Mouse (Mus musculus) intestine, embryonic 16.5 days (tissue): Measurements from ENCODE around the gene Selenof. TPM values are rescaled to one million over a fixed set of nuclear protein-coding genes. Genes with fewer than 3 reads are reported as not detected.

Experiments used
- ATAC-seq: fragments of 200-750 bp; cut with Nextera tagmentation; 2 replicates; pipeline ENCODE4 v1.8.0; 2017; ENCODE audit warnings: moderate TSS enrichment, moderate library complexity
- H3K27ac ChIP-seq: fragments of 300-500 bp; sonication (generic); 2 replicates; pipeline ENCODE4 v1.5.1; 2014; ENCODE audit warnings: mild to moderate bottlenecking, low read length
- H3K27me3 ChIP-seq: fragments of 300-500 bp; sonication (generic); replicated peaks from 2 replicates; pipeline ENCODE4 v1.6.1; 2014; ENCODE audit warnings: low read length, control low read depth, mixed read lengths; ENCODE audit not compliant: control insufficient read depth, insufficient read depth
- H3K36me3 ChIP-seq: fragments of 300-500 bp; sonication (generic); 2 replicates; pipeline ENCODE4 v1.6.1; 2014; ENCODE audit warnings: low read length, control low read depth; ENCODE audit not compliant: control insufficient read depth, insufficient read depth
- H3K4me1 ChIP-seq: fragments of 300-500 bp; sonication (generic); 2 replicates; pipeline ENCODE4 v1.6.1; 2014; ENCODE audit warnings: low read length, control low read depth, mixed read lengths; ENCODE audit not compliant: control insufficient read depth, insufficient read depth
- H3K4me2 ChIP-seq: fragments of 300-500 bp; sonication (generic); 2 replicates; pipeline ENCODE4 v1.6.1; 2014; ENCODE audit warnings: low read depth, low read length, control low read depth
- H3K4me3 ChIP-seq: fragments of 300-500 bp; sonication (generic); 2 replicates; pipeline ENCODE4 v1.5.1; 2014; ENCODE audit warnings: mild to moderate bottlenecking, low read length
- H3K9ac ChIP-seq: fragments of 300-500 bp; sonication (generic); 2 replicates; pipeline ENCODE4 v1.6.1; 2014; ENCODE audit warnings: low read depth, low read length
- H3K9me3 ChIP-seq: fragments of 300-500 bp; sonication (generic); 2 replicates; pipeline ENCODE4 v1.6.1; 2016; ENCODE audit warnings: low read length, control low read depth; ENCODE audit not compliant: control insufficient read depth
- WGBS: fragments of 180-500 bp; shearing (Covaris S2); extraction: QIAGEN DNeasy Blood & Tissue Kit; methylation state at CpG from one replicate; pipeline ENCODE4 v1.1.7; 2014; 5-methylcytosine and 5-hydroxymethylcytosine counted together
- polyA plus RNA-seq: library from polyadenylated mRNA; unstranded; fragments of >200 nt; fragmentation: Nextera tagmentation; extraction: Ambion mirVana; gene quantifications from 2 replicates; pipeline ENCODE4 v1.2.1, GENCODE M21; 2015

The Selenof gene
- 597 and 626 TPM in 2 replicates for polyA plus RNA-seq

DNA sequence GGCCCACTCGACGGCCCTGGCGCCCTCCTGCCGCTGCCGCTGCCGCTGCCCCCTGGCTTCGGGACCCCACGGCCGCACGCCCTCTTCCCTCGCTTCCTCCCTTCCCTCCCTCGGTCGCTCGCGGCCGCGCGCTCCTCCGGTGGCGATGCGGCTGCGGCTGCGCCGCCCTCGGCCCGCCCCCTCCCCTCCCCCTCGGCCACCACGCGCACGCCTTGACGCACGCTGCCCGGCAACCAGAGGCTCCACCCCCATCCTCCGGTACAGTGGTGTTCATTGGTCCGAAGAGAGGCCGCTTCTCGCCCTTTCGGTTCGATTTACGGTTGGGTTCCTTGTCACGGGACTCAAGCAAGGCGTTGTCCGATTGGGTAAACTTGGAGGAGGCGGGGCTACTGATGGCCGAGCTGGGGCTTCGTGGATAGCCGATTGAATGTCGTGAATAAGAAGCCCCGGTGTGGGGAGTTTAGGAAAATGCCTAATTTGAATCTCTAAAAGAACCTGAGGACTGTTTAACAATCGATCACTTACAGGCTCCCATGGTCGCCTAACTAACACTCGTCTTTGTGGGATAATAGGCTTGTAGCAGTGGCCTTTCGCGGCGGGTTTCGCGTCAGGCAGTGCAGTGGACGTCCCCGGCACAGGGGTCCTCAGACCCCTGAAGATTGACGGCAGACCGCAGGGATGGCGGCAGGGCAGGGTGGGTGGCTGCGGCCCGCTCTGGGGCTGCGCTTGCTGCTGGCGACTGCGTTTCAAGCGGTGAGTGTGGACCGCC lies at the start of gene Selenof, which contains the start of gene Hs2st1:
TSS of gene Selenof (plus strand) at position 258 of the 769 bp plus-strand sequence.
TSS of gene Hs2st1 (minus strand) at position 135 of the 769 bp plus-strand sequence.
- peak within 1 kb of the TSS; percentile 96 for H3K4me3 ChIP-seq
- H3K4me1 ChIP-seq, result peaks cover 27% of the 10 kb centered on the region
- under 1% methylated on average over 44 of the region's 69 CpGs for WGBS
- no peaks in the 10 kb centered on the region for H3K9me3 ChIP-seq
- ATAC-seq, result peak; percentile 98
- H3K27me3 ChIP-seq, result no peaks in the 10 kb centered on the region
- 0 out of 2 replicates have a peak, but pooled peaks cover 5% of the 10 kb centered on the region for H3K36me3 ChIP-seq
- H3K4me2 ChIP-seq, result peak within 1 kb of the TSS; percentile 98
- peak within 1 kb of the TSS; percentile 90 for H3K27ac ChIP-seq
- peak within 1 kb of the TSS; percentile 95 for H3K9ac ChIP-seq

- Histone ChIP-seq H3K9ac (no peak overlapping the region), H3K27me3 (no peaks in the 10 kb centered on the region), H3K4me1 (0 out of 2 replicates have a peak, but pooled peaks cover 7% of the 10 kb centered on the region), H3K4me3 (no peak overlapping the region), H3K4me2 (no peak overlapping the region), H3K9me3 (no peaks in the 10 kb centered on the region), H3K36me3 (no peaks in the 10 kb centered on the region), H3K27ac (no peak overlapping the region)
- ATAC-seq, result no peak
- WGBS, result 89% methylated on average over 7 of the region's 7 CpGs
Measured at GRCm38 (mm10) chr3:144527918-144528317, 42.2 kb upstream of the Selenof start.

GRCm38 (mm10) chr3:144531023-144531422 lies 39.1 kb upstream of the Selenof start:
- peak; percentile 48 for ATAC-seq
- Histone ChIP-seq H3K4me2 (no peak overlapping the region), H3K9me3 (no peaks in the 10 kb centered on the region), H3K4me1 (0 out of 2 replicates have a peak, but pooled peaks cover 7% of the 10 kb centered on the region), H3K36me3 (no peaks in the 10 kb centered on the region), H3K4me3 (no peak overlapping the region), H3K9ac (peak overlapping the region; percentile 30; the same call in 1 of the 2 replicates), H3K27me3 (no peaks in the 10 kb centered on the region), H3K27ac (no peak overlapping the region)
- 39% methylated on average over 5 of the region's 5 CpGs for WGBS

DNA sequence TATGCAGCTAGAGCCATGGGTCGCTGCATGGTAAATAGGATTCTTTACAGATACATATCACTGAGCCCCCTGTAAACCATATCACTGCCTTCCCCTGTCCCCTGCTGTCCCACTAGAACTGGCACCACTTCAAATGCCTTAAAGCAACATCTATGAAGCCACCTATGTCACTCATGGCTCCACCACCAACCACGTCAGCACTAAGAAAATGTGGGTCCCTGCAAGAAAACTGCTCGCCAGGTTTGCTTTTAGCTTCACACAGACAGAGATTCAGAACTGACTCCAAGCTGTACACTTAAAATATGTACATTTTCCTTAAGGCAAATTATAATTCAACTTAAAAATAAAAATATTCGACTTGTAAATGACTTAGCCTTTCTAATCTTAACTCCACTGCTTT lies 35.0 kb upstream of the Selenof start:
- Histone ChIP-seq H3K4me1 (peaks cover 13% of the 10 kb centered on the region), H3K4me2 (no peak overlapping the region), H3K36me3 (no peaks in the 10 kb centered on the region), H3K27me3 (no peaks in the 10 kb centered on the region), H3K9me3 (no peaks in the 10 kb centered on the region), H3K4me3 (no peak overlapping the region), H3K27ac (no peak overlapping the region), H3K9ac (no peak overlapping the region)
- no peak for ATAC-seq
- 97% methylated on average over 4 of the region's 4 CpGs for WGBS

DNA sequence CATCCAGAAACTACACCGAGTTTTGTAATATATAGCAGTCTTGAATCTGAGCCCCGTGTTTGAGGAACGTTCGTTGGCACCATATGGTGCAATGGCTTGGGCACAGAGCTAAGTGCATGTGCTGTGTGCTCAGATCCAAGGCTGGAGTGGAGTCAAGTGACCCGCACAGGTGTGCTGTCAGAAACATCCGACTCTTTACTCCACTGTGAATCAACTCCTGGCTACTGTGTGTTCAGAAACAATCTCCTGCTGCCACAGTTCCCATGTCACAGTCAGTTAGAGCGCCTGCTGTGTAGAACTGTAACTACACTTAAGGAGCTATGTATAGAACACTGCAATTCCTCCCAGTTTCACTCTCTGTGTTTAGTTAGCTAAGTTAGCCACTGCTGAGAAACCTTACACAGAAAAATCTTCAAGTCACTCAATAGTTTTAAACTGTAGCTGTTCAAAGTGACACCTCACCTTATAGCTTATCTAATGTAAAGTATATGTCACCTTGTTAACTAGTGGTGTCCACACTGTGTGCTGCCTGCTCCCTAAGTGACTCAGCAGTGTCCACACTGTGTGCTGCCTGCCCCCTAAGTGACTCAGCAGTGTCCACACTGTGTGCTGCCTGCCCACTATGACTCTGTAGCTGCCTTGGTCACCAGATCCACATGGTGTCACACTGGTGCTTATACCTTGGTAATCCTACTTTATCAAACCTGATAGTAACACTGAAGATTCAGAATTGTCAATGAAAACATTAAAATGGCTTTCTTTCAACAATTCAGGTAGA lies 32.8 kb upstream of the Selenof start:
- 83% methylated on average over 7 of the region's 7 CpGs for WGBS
- H3K4me1 ChIP-seq, result peaks cover 15% of the 10 kb centered on the region
- H3K4me3 ChIP-seq, result no peak overlapping the region
- peak; percentile 59 for ATAC-seq
- no peak overlapping the region for H3K27ac ChIP-seq
- H3K9ac ChIP-seq, result no peak overlapping the region
- H3K4me2 ChIP-seq, result no peak overlapping the region
- H3K9me3 ChIP-seq, result no peaks in the 10 kb centered on the region
- no peaks in the 10 kb centered on the region for H3K27me3 ChIP-seq
- no peaks in the 10 kb centered on the region for H3K36me3 ChIP-seq

- no peak for ATAC-seq
- H3K9me3 ChIP-seq, result no peaks in the 10 kb centered on the region
- no peak overlapping the region for H3K27ac ChIP-seq
- no peak overlapping the region for H3K4me2 ChIP-seq
- H3K27me3 ChIP-seq, result no peaks in the 10 kb centered on the region
- WGBS, result 50% methylated on average over 3 of the region's 3 CpGs
- no peak overlapping the region for H3K9ac ChIP-seq
- H3K4me3 ChIP-seq, result no peak overlapping the region
- no peaks in the 10 kb centered on the region for H3K36me3 ChIP-seq
- peaks cover 15% of the 10 kb centered on the region for H3K4me1 ChIP-seq
Measured at GRCm38 (mm10) chr3:144539051-144539450, 31.1 kb upstream of the Selenof start.

DNA sequence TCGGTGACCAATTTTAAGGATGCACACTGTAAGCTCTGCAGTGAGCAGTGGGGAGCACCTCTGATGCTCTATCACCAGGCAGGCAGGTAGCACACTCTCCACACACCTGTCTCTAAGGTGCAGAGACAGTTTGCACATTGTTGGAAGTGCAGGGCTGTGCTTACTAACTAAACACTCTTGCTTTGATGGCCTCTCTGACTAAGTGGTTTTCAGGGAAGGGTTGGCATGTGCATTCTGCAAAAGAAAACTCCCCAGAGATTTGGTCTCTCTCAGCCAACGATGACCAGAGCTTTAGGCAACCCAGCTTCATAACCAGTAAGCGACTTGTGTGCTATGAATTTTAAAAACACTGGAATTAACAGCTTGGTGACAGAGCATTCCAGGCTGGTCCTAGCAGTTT lies 29.3 kb upstream of the Selenof start:
- H3K27me3 ChIP-seq, result no peaks in the 10 kb centered on the region
- ATAC-seq, result no peak
- whole genome bisulfite sequencing, result 70% methylated on average over 3 of the region's 3 CpGs
- H3K4me3 ChIP-seq, result no peak overlapping the region
- no peak overlapping the region for H3K27ac ChIP-seq
- no peaks in the 10 kb centered on the region for H3K9me3 ChIP-seq
- no peaks in the 10 kb centered on the region for H3K36me3 ChIP-seq
- no peak overlapping the region for H3K9ac ChIP-seq
- H3K4me1 ChIP-seq, result peaks cover 15% of the 10 kb centered on the region
- no peak overlapping the region for H3K4me2 ChIP-seq

DNA sequence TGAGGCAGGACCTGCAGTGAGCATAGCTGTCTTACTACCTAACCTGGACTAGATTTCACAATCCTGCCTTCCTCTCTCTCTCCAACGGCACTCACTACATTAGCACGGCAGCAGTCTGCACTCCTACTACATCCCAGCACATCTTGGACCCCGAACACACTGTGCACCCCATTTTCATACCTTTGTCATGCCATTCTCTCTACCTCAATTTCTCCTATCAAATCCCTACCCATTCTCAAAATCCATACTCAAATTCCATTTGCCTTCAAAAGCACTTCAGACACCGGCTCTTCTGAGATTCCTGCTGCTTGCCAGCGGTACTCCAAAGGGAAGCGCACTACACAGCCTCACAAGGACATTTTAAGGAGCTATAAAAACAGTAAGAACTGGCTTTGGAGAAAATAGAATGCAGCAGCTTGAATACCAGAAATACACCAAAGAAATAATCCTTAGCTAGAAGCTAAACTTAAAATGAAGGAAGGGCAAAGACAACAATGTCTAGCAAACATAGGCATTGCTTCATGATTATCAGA lies 28.1 kb upstream of the Selenof start:
- Histone ChIP-seq H3K36me3 (no peaks in the 10 kb centered on the region), H3K27me3 (no peaks in the 10 kb centered on the region), H3K4me2 (no peak overlapping the region), H3K4me3 (no peak overlapping the region), H3K9ac (no peak overlapping the region), H3K27ac (no peak overlapping the region), H3K4me1 (peaks cover 17% of the 10 kb centered on the region), H3K9me3 (no peaks in the 10 kb centered on the region)
- 69% methylated on average over 6 of the region's 6 CpGs for WGBS
- ATAC-seq, result 0 out of 2 replicates have a peak, but pooled peaks have one; percentile 46

GRCm38 (mm10) chr3:144545152-144545551 lies 25.0 kb upstream of the Selenof start:
- no peak for ATAC-seq
- Histone ChIP-seq H3K4me2 (no peak overlapping the region), H3K4me1 (peaks cover 8% of the 10 kb centered on the region; the same call in 1 of the 2 replicates), H3K36me3 (no peaks in the 10 kb centered on the region), H3K9ac (no peak overlapping the region), H3K4me3 (no peak overlapping the region), H3K27me3 (no peaks in the 10 kb centered on the region), H3K27ac (no peak overlapping the region), H3K9me3 (no peaks in the 10 kb centered on the region)
- 79% methylated on average over 7 of the region's 7 CpGs for WGBS
